Mouse (Mus musculus) bone marrow, adult 2 months (tissue): Measurements from ENCODE around the gene Pfkfb4.

ENCODE experiments used
- CTCF ChIP-seq: fragments of 200-500 bp; IDR thresholded peaks from 2 replicates; pipeline ENCODE4 v1.5.1; 2011; ENCODE audit warnings: low read length, control low read depth; ENCODE audit not compliant: control insufficient read depth, insufficient read depth
- POLR2A ChIP-seq: fragments of 200-500 bp; IDR thresholded peaks from 2 replicates; pipeline ENCODE4 v1.6.1; 2011; ENCODE audit warnings: low read depth, mild to moderate bottlenecking, control low read depth, low read length, borderline replicate concordance; ENCODE audit not compliant: control insufficient read depth

GRCm38 (mm10) chr9:108949967-108950728, 41.4 kb upstream of the Pfkfb4 start:
- TF ChIP-seq POLR2A (no peak), CTCF (no peak)
